ENCODE assay signal across 7 mouse cellular contexts in the genomic region with DNA sequence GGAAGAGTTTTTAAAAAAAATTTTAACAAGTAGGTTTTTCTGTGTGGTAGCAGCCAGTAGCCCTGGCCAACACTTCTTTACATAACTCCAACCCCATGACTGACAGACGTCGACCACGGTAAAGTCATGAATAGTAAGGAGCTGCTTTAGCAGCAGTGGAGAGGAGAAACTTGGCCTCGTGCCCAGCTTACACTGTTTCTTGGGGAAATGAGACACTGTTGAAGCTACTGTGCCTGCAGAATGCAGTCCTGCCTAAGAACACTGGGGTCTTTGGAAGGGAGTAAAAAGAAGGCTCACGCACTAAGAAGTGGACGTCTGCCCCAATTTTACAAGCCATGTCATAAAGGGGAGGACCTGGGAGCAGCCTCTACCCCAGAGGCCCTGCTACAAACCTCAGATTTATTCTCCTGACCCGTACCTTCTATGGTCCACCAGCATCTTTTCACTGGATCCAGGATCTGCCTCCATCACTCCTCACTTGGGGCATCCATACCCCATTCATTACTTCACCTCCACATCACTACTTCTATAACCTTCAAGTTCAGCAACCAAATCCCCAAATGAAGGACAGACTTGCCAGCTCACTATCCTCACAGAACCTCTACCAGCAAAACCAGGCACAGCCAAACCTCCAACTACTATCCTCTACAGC.
A peak's percentile ranks its signal among the peaks of the same experiment; 100 is the strongest.
DNase-seq lines count a peak whose midpoint lies in the region; ATAC-seq lines count a peak whose summit lies in the region.

No protein-coding gene starts in this region.

- H3K9ac ChIP-seq in intestine, embryonic 16.5 days (ENCODE audit: low read depth, low read length): no peak overlapping the region

- H3K36me3 ChIP-seq in intestine, embryonic 16.5 days (ENCODE audit: control insufficient read depth, insufficient read depth, low read length): no peaks in the 10 kb centered on the region

- DNase-seq in retina, postnatal 1 day: peak; percentile 34
- DNase-seq in retina, embryonic 14.5 days (ENCODE audit: low spot score): no peak
- DNase-seq in frontal cortex, postnatal 36 days (ENCODE audit: low spot score in 2 of 2): peak; percentile 47 to 56
- peak; percentile 76 to 77 for DNase-seq in kidney, postnatal 4 days
- DNase-seq in lung, postnatal 10 days: peak; percentile 75
- DNase-seq in spleen, postnatal 14 days (ENCODE audit: low spot score in 2 of 2): no peak

- H3K27ac ChIP-seq in intestine, embryonic 16.5 days (ENCODE audit: low read length): no peak overlapping the region

- WGBS in intestine, embryonic 16.5 days: 51% methylated on average over 7 of the region's 7 CpGs

- no peak overlapping the region for H3K4me3 ChIP-seq in intestine, embryonic 16.5 days (ENCODE audit: low read length)

- H3K4me2 ChIP-seq in intestine, embryonic 16.5 days (ENCODE audit: low read depth, low read length): no peak overlapping the region

- no peaks in the 10 kb centered on the region for H3K4me1 ChIP-seq in intestine, embryonic 16.5 days (ENCODE audit: control insufficient read depth, insufficient read depth, low read length)

- no peaks in the 10 kb centered on the region for H3K27me3 ChIP-seq in intestine, embryonic 16.5 days (replicated peaks; ENCODE audit: control insufficient read depth, insufficient read depth, low read length)

- H3K9me3 ChIP-seq in intestine, embryonic 16.5 days (ENCODE audit: control insufficient read depth, low read length): no peaks in the 10 kb centered on the region

- ATAC-seq in intestine, embryonic 16.5 days: no peak

Comparison
In these comparisons a context has a peak if more than half of its experiments do, and no peak if none do; other contexts are left out.
1. DNase-seq: peak in retina, postnatal 1 day (single experiment), frontal cortex, postnatal 36 days (2 of 2), kidney, postnatal 4 days (2 of 2) and lung, postnatal 10 days (single experiment); none in retina, embryonic 14.5 days (single experiment) and spleen, postnatal 14 days (0 of 2).